Mouse (Mus musculus) ES-Bruce4 (cell line): ENCODE results near the gene Pde4d.

ENCODE experiments used
- CTCF ChIP-seq: IDR thresholded peaks from one replicate; pipeline ENCODE4 v1.8.1; 2011; ENCODE audit warnings: low read depth, low read length
- EP300 ChIP-seq: IDR thresholded peaks from 2 replicates; pipeline ENCODE4 v1.6.1; 2011; ENCODE audit warnings: low read depth, low read length; ENCODE audit not compliant: insufficient read depth

GRCm38 (mm10) chr13:109821725-109822412 is 1372.1 kb downstream of the Pde4d start:
- TF ChIP-seq CTCF: no peak
- TF ChIP-seq EP300: no peak
